Mouse (Mus musculus): ENCODE measurements around the gene Ppt2. TPM values are rescaled to one million over a fixed set of nuclear protein-coding genes. Genes with fewer than 3 reads are reported as not detected.
A peak's percentile ranks its signal among the peaks of the same experiment; 100 is the strongest.

Ppt2 gene
- polyA plus RNA-seq, 1 experiment from 2014 or later = 24.3 TPM

DNA sequence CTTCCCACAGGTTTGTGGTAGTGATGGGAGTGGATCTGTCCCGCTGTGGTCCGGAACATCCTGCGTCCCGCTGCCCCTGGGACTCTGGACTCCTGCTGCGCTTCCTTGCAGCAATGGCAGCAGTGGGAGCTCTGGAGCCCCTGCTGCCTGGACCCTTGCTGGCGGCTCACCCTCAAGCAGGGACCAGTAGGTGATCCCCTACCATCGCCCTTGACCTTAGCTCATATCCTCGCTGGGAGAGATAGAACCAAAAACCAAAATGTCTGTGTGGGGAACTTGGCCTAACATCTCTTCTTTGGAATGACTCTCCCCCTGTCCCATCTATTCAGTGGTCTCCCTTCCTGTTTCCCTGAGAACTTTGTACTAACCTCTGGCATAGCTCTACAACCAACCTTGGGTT is 44.5 kb downstream of the Ppt2 start:
- WGBS = 80% methylated on average over 8 of the region's 8 CpGs
- Histone ChIP-seq H3K27ac (no peak overlapping the region), H3K9me3 (no peaks in the 10 kb centered on the region), H3K4me1 (peaks cover 28% of the 10 kb centered on the region), H3K4me3 (no peak overlapping the region), H3K36me3 (0 out of 2 replicates have a peak, but pooled peaks cover 3% of the 10 kb centered on the region), H3K27me3 (ENCODE audit: insufficient read depth, poor library complexity, severe bottlenecking) (peaks cover 14% of the 10 kb centered on the region)
- DNase-seq (ENCODE audit: low spot score) = no peak

- Histone ChIP-seq H3K9me3 (no peaks in the 10 kb centered on the region), H3K27me3 (ENCODE audit: insufficient read depth, poor library complexity, severe bottlenecking) (peaks cover 14% of the 10 kb centered on the region), H3K27ac (0 out of 2 replicates have a peak overlapping the region, but pooled peaks have one; percentile 13), H3K36me3 (0 out of 2 replicates have a peak, but pooled peaks cover 4% of the 10 kb centered on the region), H3K4me3 (no peak overlapping the region), H3K4me1 (peaks cover 24% of the 10 kb centered on the region)
- no peak for DNase-seq (ENCODE audit: low spot score)
- WGBS = 51% methylated on average over 7 of the region's 7 CpGs
These were observed 44.9 kb downstream of the Ppt2 start for GRCm38 (mm10) chr17:34583397-34583796.

- Histone ChIP-seq H3K27me3 (ENCODE audit: insufficient read depth, poor library complexity, severe bottlenecking) (peaks cover 14% of the 10 kb centered on the region), H3K4me1 (peaks cover 17% of the 10 kb centered on the region), H3K4me3 (no peak overlapping the region), H3K36me3 (0 out of 2 replicates have a peak, but pooled peaks cover 4% of the 10 kb centered on the region), H3K27ac (no peak overlapping the region), H3K9me3 (no peaks in the 10 kb centered on the region)
- 76% methylated on average over 12 of the region's 12 CpGs for WGBS
- no peak for DNase-seq (ENCODE audit: low spot score)
These were observed 45.8 kb downstream of the Ppt2 start for GRCm38 (mm10) chr17:34582528-34582927.

GRCm38 (mm10) chr17:34578070-34578469 is 50.2 kb downstream of the Ppt2 start:
- no peak overlapping the region for H3K4me3 ChIP-seq
- 88% methylated on average over 3 of the region's 3 CpGs for WGBS
- 0 out of 2 replicates have a peak, but pooled peaks cover 11% of the 10 kb centered on the region for H3K36me3 ChIP-seq
- DNase-seq (ENCODE audit: low spot score) = no peak
- H3K27me3 ChIP-seq (ENCODE audit: insufficient read depth, poor library complexity, severe bottlenecking) = peaks cover 14% of the 10 kb centered on the region
- H3K27ac ChIP-seq = no peak overlapping the region
- H3K4me1 ChIP-seq = peaks cover 6% of the 10 kb centered on the region; the same call in 1 of the 2 replicates
- no peaks in the 10 kb centered on the region for H3K9me3 ChIP-seq

DNA sequence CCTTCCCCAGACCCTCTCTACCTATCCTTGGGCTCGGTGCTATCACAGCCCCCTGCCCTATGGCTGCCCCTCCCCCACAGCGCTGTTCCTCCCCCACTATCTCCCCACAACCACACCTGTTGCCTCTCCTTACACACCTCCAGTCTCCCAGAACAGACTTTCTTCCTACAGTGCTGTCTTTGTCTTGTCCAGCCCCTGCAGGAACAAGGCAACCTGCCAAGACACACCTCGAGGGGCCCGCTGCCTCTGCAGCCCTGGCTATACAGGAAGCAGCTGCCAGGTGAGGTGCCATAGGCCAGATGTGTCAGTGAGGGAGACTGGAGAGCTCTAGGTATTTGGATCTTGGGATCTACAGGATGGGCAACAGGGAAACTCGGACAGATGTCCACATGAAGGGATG is 51.7 kb downstream of the Ppt2 start:
- Histone ChIP-seq H3K27me3 (ENCODE audit: insufficient read depth, poor library complexity, severe bottlenecking) (peaks cover 9% of the 10 kb centered on the region; the same call in 1 of the 2 replicates), H3K36me3 (peaks cover 15% of the 10 kb centered on the region; the same call in 1 of the 2 replicates), H3K9me3 (0 out of 2 replicates have a peak, but pooled peaks cover 4% of the 10 kb centered on the region), H3K4me3 (no peak overlapping the region), H3K27ac (no peak overlapping the region), H3K4me1 (peaks cover 10% of the 10 kb centered on the region; the same call in 1 of the 2 replicates)
- WGBS = 73% methylated on average over 5 of the region's 5 CpGs
- no peak for DNase-seq (ENCODE audit: low spot score)

DNA sequence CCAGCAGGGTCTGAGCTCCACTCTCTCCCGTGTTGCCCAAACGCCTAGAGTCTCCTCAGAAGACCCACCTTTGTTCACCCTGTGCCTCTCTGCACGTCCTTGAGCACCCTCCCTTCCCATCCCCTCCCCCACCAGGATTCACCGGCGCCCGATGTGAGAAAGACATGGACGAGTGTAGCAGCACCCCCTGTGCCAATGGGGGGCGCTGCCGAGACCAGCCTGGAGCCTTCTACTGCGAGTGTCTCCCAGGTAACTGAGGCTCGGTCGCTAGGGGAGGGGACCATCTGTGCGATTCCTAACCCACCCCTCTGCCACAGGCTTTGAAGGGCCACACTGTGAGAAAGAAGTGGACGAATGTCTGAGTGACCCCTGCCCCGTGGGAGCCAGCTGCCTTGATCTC is 55.9 kb downstream of the Ppt2 start:
- H3K27ac ChIP-seq = no peak overlapping the region

GRCm38 (mm10) chr17:34571875-34572274 is 56.4 kb downstream of the Ppt2 start:
- WGBS = 13% methylated on average over 5 of the region's 5 CpGs
- H3K4me3 ChIP-seq = no peak overlapping the region
- H3K27ac ChIP-seq = no peak overlapping the region
- peaks cover 31% of the 10 kb centered on the region for H3K27me3 ChIP-seq (ENCODE audit: insufficient read depth, poor library complexity, severe bottlenecking)
- peaks cover 21% of the 10 kb centered on the region for H3K36me3 ChIP-seq
- DNase-seq (ENCODE audit: low spot score) = no peak
- H3K9me3 ChIP-seq = 0 out of 2 replicates have a peak, but pooled peaks cover 4% of the 10 kb centered on the region
- peaks cover 10% of the 10 kb centered on the region; the same call in 1 of the 2 replicates for H3K4me1 ChIP-seq

More for the DNA sequence above, 55.9 kb downstream of the Ppt2 start:
- Histone ChIP-seq H3K36me3 (peaks cover 24% of the 10 kb centered on the region), H3K4me3 (no peak overlapping the region), H3K4me1 (peaks cover 10% of the 10 kb centered on the region; the same call in 1 of the 2 replicates), H3K27me3 (ENCODE audit: insufficient read depth, poor library complexity, severe bottlenecking) (peaks cover 26% of the 10 kb centered on the region), H3K9me3 (0 out of 2 replicates have a peak, but pooled peaks cover 4% of the 10 kb centered on the region)
- no peak for DNase-seq (ENCODE audit: low spot score)
- WGBS = 18% methylated on average over 15 of the region's 15 CpGs

GRCm38 (mm10) chr17:34569919-34570318 is 58.4 kb downstream of the Ppt2 start:
- 68% methylated on average over 4 of the region's 4 CpGs for WGBS
- Histone ChIP-seq H3K27me3 (ENCODE audit: insufficient read depth, poor library complexity, severe bottlenecking) (peaks cover 49% of the 10 kb centered on the region), H3K9me3 (0 out of 2 replicates have a peak, but pooled peaks cover 4% of the 10 kb centered on the region), H3K36me3 (peaks cover 21% of the 10 kb centered on the region), H3K4me1 (peaks cover 12% of the 10 kb centered on the region), H3K4me3 (no peak overlapping the region), H3K27ac (no peak overlapping the region)
- no peak for DNase-seq (ENCODE audit: low spot score)

DNA sequence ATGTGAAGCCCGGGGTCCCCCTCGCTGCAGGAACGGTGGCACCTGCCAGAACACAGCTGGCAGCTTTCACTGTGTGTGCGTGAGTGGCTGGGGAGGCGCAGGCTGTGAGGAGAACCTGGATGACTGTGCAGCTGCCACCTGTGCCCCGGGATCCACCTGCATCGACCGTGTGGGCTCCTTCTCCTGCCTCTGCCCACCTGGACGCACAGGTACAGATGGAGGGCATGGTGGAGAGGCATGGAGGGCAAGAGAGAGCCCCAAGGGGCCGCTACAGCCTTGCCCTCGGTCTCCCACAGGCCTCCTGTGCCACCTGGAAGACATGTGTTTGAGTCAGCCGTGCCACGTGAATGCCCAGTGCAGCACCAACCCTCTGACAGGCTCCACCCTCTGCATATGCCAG is 59.9 kb downstream of the Ppt2 start:
- peaks cover 17% of the 10 kb centered on the region for H3K36me3 ChIP-seq
- no peak overlapping the region for H3K27ac ChIP-seq
- WGBS = 71% methylated on average over 13 of the region's 13 CpGs
- DNase-seq (ENCODE audit: low spot score) = no peak
- H3K27me3 ChIP-seq (ENCODE audit: insufficient read depth, poor library complexity, severe bottlenecking) = peaks cover 46% of the 10 kb centered on the region
- no peak overlapping the region for H3K4me3 ChIP-seq
- 0 out of 2 replicates have a peak, but pooled peaks cover 4% of the 10 kb centered on the region for H3K9me3 ChIP-seq
- H3K4me1 ChIP-seq = peaks cover 23% of the 10 kb centered on the region

- DNase-seq (ENCODE audit: low spot score) = no peak
- Histone ChIP-seq H3K4me1 (peaks cover 20% of the 10 kb centered on the region), H3K27me3 (ENCODE audit: insufficient read depth, poor library complexity, severe bottlenecking) (peaks cover 43% of the 10 kb centered on the region), H3K36me3 (peaks cover 17% of the 10 kb centered on the region), H3K9me3 (0 out of 2 replicates have a peak, but pooled peaks cover 4% of the 10 kb centered on the region), H3K4me3 (no peak overlapping the region), H3K27ac (no peak overlapping the region)
- 66% methylated on average over 9 of the region's 9 CpGs for WGBS
These were observed 61.0 kb downstream of the Ppt2 start for GRCm38 (mm10) chr17:34567311-34567710.

Other genes with a start within 250 kb of the Ppt2 start
- gene BC051142, start 229.7 kb downstream of the Ppt2 start, polyA plus RNA-seq (2016; fragmentation: Nextera tagmentation; extraction: Ambion mirVana) = 0.14 and 0.15 TPM in 2 replicates
- not detected in 2 replicates for gene Btnl4, start 151.2 kb downstream of the Ppt2 start, polyA plus RNA-seq (2016; fragmentation: Nextera tagmentation; extraction: Ambion mirVana)
- gene Btnl6, start 111.2 kb downstream of the Ppt2 start, polyA plus RNA-seq (2016; fragmentation: Nextera tagmentation; extraction: Ambion mirVana) = not detected in 2 replicates
- gene Notch4, start 64.2 kb downstream of the Ppt2 start, polyA plus RNA-seq (2016; fragmentation: Nextera tagmentation; extraction: Ambion mirVana) = 6.4 and 8.4 TPM in 2 replicates
- gene Gpsm3, start 38.7 kb downstream of the Ppt2 start, polyA plus RNA-seq (2016; fragmentation: Nextera tagmentation; extraction: Ambion mirVana) = 6.8 and 11.0 TPM in 2 replicates
- gene Pbx2, start 37.2 kb downstream of the Ppt2 start, polyA plus RNA-seq (2016; fragmentation: Nextera tagmentation; extraction: Ambion mirVana) = 10.2 and 16.6 TPM in 2 replicates
- 5.3 and 5.6 TPM in 2 replicates for gene Ager, start 30.6 kb downstream of the Ppt2 start, polyA plus RNA-seq (2016; fragmentation: Nextera tagmentation; extraction: Ambion mirVana)
- gene Rnf5, start 24.8 kb downstream of the Ppt2 start, polyA plus RNA-seq (2016; fragmentation: Nextera tagmentation; extraction: Ambion mirVana) = 139 and 157 TPM in 2 replicates
- 44.8 and 57.8 TPM in 2 replicates for gene Agpat1, start 24.2 kb downstream of the Ppt2 start, polyA plus RNA-seq (2016; fragmentation: Nextera tagmentation; extraction: Ambion mirVana)
- 0.49 and 1.7 TPM in 2 replicates for gene Egfl8, start 12.5 kb downstream of the Ppt2 start, polyA plus RNA-seq (2016; fragmentation: Nextera tagmentation; extraction: Ambion mirVana)
- gene Prrt1, start 1.0 kb upstream of the Ppt2 start, polyA plus RNA-seq (2016; fragmentation: Nextera tagmentation; extraction: Ambion mirVana) = 0.11 TPM in 1 of 2 replicates, not detected in the other
- 12.6 TPM in 2 replicates for gene Fkbpl, start 16.3 kb upstream of the Ppt2 start, polyA plus RNA-seq (2016; fragmentation: Nextera tagmentation; extraction: Ambion mirVana)
- gene Atf6b, start 18.6 kb upstream of the Ppt2 start, polyA plus RNA-seq (2016; fragmentation: Nextera tagmentation; extraction: Ambion mirVana) = 74.0 and 76.8 TPM in 2 replicates
- gene Tnxb, start 42.0 kb upstream of the Ppt2 start, polyA plus RNA-seq (2016; fragmentation: Nextera tagmentation; extraction: Ambion mirVana) = 0.04 and 0.07 TPM in 2 replicates
- gene C4b, start 115.4 kb upstream of the Ppt2 start, polyA plus RNA-seq (2016; fragmentation: Nextera tagmentation; extraction: Ambion mirVana) = not detected in 2 replicates
- gene Cyp21a1, start 176.1 kb upstream of the Ppt2 start, polyA plus RNA-seq (2016; fragmentation: Nextera tagmentation; extraction: Ambion mirVana) = not detected in 2 replicates
- gene Stk19, start 208.4 kb upstream of the Ppt2 start, polyA plus RNA-seq (2016; fragmentation: Nextera tagmentation; extraction: Ambion mirVana) = 22.3 and 22.8 TPM in 2 replicates
- 48.1 and 62.2 TPM in 2 replicates for gene Dxo, start 208.5 kb upstream of the Ppt2 start, polyA plus RNA-seq (2016; fragmentation: Nextera tagmentation; extraction: Ambion mirVana)
- 39.9 and 43.6 TPM in 2 replicates for gene Skiv2l, start 221.7 kb upstream of the Ppt2 start, polyA plus RNA-seq (2016; fragmentation: Nextera tagmentation; extraction: Ambion mirVana)
- gene Nelfe, start 221.9 kb upstream of the Ppt2 start, polyA plus RNA-seq (2016; fragmentation: Nextera tagmentation; extraction: Ambion mirVana) = 89.6 and 104 TPM in 2 replicates
- 1.3 and 11.4 TPM in 2 replicates for gene Cfb, start 234.0 kb upstream of the Ppt2 start, polyA plus RNA-seq (2016; fragmentation: Nextera tagmentation; extraction: Ambion mirVana)